Mouse (Mus musculus) intestine, embryonic 15.5 days (tissue): ENCODE data around the gene Ifnar1. TPM values are rescaled to one million over a fixed set of nuclear protein-coding genes. Genes with fewer than 3 reads are reported as not detected.
"Not testable (repeated sequence)": the region's sequence is repeated elsewhere in the genome, so short reads cannot be mapped to it uniquely, and the experiment has no call there.

Experiments
- ATAC-seq: fragments of 200-750 bp; cut with Nextera tagmentation; 2 replicates; pipeline ENCODE4 v1.8.0; 2017; ENCODE audit warnings: moderate TSS enrichment, moderate library complexity
- H3K27ac ChIP-seq: fragments of 300-500 bp; sonication (generic); 2 replicates; pipeline ENCODE4 v1.5.1; 2015; ENCODE audit warnings: mild to moderate bottlenecking, inconsistent platforms
- H3K27me3 ChIP-seq: fragments of 300-500 bp; sonication (generic); replicated peaks from 2 replicates; pipeline ENCODE4 v1.6.1; 2015; ENCODE audit warnings: inconsistent platforms
- H3K36me3 ChIP-seq: fragments of 300-500 bp; sonication (generic); 2 replicates; pipeline ENCODE4 v1.6.1; 2015; ENCODE audit warnings: inconsistent platforms
- H3K4me1 ChIP-seq: fragments of 300-500 bp; sonication (generic); replicated peaks from 2 replicates; pipeline ENCODE4 v1.6.1; 2015; ENCODE audit warnings: inconsistent platforms
- H3K4me2 ChIP-seq: fragments of 300-500 bp; sonication (generic); replicated peaks from 2 replicates; pipeline ENCODE4 v1.6.1; 2015; ENCODE audit warnings: mild to moderate bottlenecking, inconsistent platforms
- H3K4me3 ChIP-seq: fragments of 300-500 bp; sonication (generic); replicated peaks from 2 replicates; pipeline ENCODE4 v1.5.1; 2015; ENCODE audit warnings: inconsistent platforms
- H3K9ac ChIP-seq: fragments of 300-500 bp; sonication (generic); 2 replicates; pipeline ENCODE4 v1.6.1; 2015; ENCODE audit warnings: inconsistent platforms
- H3K9me3 ChIP-seq: fragments of 300-500 bp; sonication (generic); 2 replicates; pipeline ENCODE4 v1.6.1; 2016; ENCODE audit warnings: inconsistent platforms
- WGBS: fragments of 180-500 bp; shearing (Covaris S2); methylation state at CpG from one replicate; pipeline ENCODE4 v1.1.7; 2015; 5-methylcytosine and 5-hydroxymethylcytosine counted together
- polyA plus RNA-seq: library from polyadenylated mRNA; unstranded; fragments of >200 nt; fragmentation: Nextera tagmentation; extraction: Ambion mirVana; gene quantifications from 2 replicates; pipeline ENCODE4 v1.2.1, GENCODE M21; 2015

The Ifnar1 gene
- polyA plus RNA-seq, 1 experiment from 2014 or later, result 40.1 TPM

DNA sequence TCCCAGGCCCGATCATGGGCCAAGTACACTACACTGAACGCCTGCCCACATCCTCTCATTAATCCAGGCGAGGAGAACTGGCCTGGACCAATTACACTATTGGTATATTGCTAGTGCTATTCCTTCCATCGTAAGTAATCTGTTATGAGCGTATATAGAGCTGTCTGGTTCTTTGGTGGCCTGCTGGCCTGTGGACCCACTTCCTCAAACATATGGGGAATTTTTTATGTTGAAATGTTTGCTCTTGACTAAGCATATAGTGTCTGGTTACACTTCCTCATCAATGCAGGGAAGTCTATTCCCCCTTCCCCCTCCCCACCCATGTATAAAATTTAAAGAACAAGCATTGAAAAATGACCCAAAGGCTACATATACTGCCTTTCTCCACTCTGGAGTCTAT is 37.0 kb downstream of the Ifnar1 start:
- peak; percentile 65 for ATAC-seq
- H3K4me2 ChIP-seq, result no peak overlapping the region
- H3K27ac ChIP-seq, result no peak overlapping the region
- 60% methylated on average over 5 of the region's 5 CpGs for WGBS
- no peak overlapping the region for H3K9ac ChIP-seq
- H3K4me3 ChIP-seq, result no peak overlapping the region
- H3K9me3 ChIP-seq, result no peaks in the 10 kb centered on the region
- no peaks in the 10 kb centered on the region for H3K36me3 ChIP-seq
- H3K4me1 ChIP-seq, result no peaks in the 10 kb centered on the region
- no peaks in the 10 kb centered on the region for H3K27me3 ChIP-seq

DNA sequence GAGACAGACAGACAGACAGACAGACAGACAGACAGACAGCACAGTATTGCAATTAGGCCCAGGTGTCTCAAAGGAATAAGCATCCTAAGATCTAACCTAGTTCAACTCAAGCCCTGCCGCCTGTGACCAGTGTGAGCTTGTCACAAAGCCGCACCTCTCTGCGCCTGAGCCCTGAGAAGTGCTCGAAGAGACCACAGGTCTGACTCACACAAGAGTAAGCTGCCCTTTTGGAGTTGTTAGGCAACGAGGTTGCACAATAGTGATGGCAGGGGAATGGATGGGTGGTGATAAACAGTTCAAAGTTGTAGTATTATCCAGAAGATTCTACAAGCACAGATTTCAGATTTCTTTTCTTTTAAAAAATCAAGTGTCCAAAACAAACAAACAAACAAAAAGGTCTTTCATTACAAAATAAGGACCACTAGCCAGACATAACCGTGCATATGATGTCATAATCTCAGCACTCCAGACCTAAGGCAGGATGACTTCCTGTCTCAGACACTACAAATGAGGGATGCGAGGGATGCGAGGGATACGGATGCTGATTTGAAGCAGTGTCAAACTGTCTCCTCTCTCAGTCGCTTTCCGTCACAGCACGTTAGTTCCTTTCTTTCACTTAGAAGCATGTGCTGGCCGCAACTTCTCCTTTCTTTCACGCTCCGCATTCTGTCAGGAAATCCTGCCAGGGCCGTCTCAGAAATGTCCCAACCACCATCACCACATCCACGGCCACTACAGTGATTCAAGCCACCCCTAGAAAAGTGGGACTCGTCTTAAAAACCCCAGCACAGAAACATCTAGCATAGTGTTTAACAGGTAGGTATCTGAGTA is 37.7 kb downstream of the Ifnar1 start:
- ATAC-seq, result peak; percentile 89
- 73% methylated on average over 18 of the region's 18 CpGs for WGBS
- H3K4me2 ChIP-seq, result no peak overlapping the region
- H3K27ac ChIP-seq, result no peak overlapping the region
- H3K9ac ChIP-seq, result no peak overlapping the region
- no peaks in the 10 kb centered on the region for H3K9me3 ChIP-seq
- H3K27me3 ChIP-seq, result no peaks in the 10 kb centered on the region
- H3K4me1 ChIP-seq, result no peaks in the 10 kb centered on the region
- H3K4me3 ChIP-seq, result no peak overlapping the region
- H3K36me3 ChIP-seq, result no peaks in the 10 kb centered on the region

DNA sequence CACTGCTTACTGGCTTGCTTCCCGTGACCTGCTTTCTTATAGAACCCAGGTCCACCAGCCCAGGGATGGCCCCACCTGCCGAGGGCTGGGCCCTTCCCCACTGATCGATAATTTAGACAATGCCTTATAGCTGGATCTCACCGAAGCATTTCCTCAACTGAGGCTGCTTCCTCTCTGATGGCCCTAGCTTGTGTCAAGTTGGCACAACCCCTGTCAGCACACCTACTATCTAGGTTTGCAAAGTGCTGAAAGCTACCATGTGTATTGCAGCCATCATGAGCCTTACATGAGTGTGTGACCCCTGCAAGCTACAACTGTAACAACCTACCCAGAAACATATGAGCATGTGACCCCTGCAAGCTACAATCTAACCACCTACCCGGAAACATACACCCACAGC is 39.2 kb downstream of the Ifnar1 start:
- WGBS, result 84% methylated on average over 5 of the region's 5 CpGs
- H3K27me3 ChIP-seq, result no peaks in the 10 kb centered on the region
- H3K4me3 ChIP-seq, result no peak overlapping the region
- ATAC-seq, result no peak
- no peaks in the 10 kb centered on the region for H3K4me1 ChIP-seq
- no peaks in the 10 kb centered on the region for H3K9me3 ChIP-seq
- H3K4me2 ChIP-seq, result no peak overlapping the region
- H3K27ac ChIP-seq, result no peak overlapping the region
- no peak overlapping the region for H3K9ac ChIP-seq
- no peaks in the 10 kb centered on the region for H3K36me3 ChIP-seq

DNA sequence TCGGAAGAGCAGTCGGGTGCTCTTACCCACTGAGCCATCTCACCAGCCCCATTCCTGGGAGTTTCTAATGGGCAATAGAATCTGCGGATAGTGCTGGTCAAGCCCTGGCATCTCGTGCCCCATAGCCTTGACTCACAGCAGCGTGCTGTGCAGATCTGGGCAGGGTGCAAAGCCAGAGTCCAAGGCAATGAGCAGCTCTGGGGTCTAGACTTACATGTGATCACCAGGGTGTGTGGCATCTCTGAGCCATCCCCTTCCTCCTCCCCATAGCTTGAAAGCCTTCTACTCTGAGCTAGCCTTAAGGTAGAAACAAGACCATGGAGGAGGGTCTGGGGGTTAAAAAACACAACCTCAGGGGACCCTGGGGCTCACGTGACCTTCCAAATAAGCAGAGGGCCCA is 41.2 kb downstream of the Ifnar1 start:
- 98% methylated on average over 6 of the region's 6 CpGs for WGBS
- no peak overlapping the region for H3K9ac ChIP-seq
- H3K4me1 ChIP-seq, result no peaks in the 10 kb centered on the region
- no peak overlapping the region for H3K4me3 ChIP-seq
- H3K9me3 ChIP-seq, result no peaks in the 10 kb centered on the region
- no peaks in the 10 kb centered on the region for H3K27me3 ChIP-seq
- ATAC-seq, result no peak
- no peak overlapping the region for H3K27ac ChIP-seq
- H3K4me2 ChIP-seq, result no peak overlapping the region
- H3K36me3 ChIP-seq, result no peaks in the 10 kb centered on the region

DNA sequence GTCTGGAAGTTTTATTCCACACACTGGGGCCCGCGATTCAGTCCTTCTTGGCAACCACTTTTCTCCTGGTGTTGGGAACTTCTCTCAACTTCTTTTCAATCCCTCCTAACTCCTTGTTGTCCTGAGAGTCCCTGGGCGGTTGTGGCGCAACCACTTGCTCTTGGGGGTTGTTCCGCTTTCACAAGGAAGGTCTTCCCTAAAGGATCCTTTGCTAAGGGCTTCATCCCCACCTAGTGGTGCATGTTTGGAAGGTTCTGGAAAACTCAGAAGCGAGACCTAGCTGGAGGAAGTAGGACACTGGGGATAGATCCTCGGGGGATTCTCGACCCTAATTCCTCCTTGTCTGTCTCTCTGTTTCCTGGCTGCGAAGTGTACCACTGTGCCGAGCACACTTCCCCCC is 42.0 kb downstream of the Ifnar1 start:
- Histone ChIP-seq H3K36me3 (no peaks in the 10 kb centered on the region), H3K4me1 (no peaks in the 10 kb centered on the region), H3K27ac (no peak overlapping the region), H3K4me3 (no peak overlapping the region), H3K9me3 (no peaks in the 10 kb centered on the region), H3K4me2 (no peak overlapping the region), H3K27me3 (no peaks in the 10 kb centered on the region), H3K9ac (no peak overlapping the region)
- ATAC-seq, result no peak
- 71% methylated on average over 10 of the region's 10 CpGs for WGBS

DNA sequence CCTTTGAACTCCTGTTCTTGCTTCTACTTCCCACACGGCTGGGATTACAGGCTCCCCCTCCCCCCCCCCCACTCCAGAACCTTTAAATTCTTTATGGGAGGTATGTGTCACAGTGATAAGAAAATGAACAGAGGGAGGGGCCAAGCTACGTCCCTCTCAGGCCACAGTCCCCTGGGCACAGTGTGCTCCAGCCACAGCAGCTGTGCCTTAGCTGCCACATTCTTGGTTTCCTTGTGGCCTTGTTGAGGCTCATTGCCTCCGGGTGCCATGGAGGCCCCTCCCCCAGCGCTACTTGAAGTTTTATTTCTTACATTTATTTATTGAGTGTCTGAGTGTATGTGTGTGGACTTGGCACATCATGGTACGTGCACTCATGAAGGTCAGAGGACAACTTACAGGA is 42.5 kb downstream of the Ifnar1 start:
- no peak overlapping the region for H3K4me3 ChIP-seq
- H3K4me1 ChIP-seq, result peaks cover 1% of the 10 kb centered on the region; the same call in 1 of the 2 replicates
- H3K9ac ChIP-seq, result no peak overlapping the region
- no peaks in the 10 kb centered on the region for H3K9me3 ChIP-seq
- no peak overlapping the region for H3K4me2 ChIP-seq
- WGBS, result 55% methylated on average over 5 of the region's 5 CpGs
- no peak for ATAC-seq
- no peaks in the 10 kb centered on the region for H3K36me3 ChIP-seq
- H3K27ac ChIP-seq, result no peak overlapping the region
- H3K27me3 ChIP-seq, result no peaks in the 10 kb centered on the region

DNA sequence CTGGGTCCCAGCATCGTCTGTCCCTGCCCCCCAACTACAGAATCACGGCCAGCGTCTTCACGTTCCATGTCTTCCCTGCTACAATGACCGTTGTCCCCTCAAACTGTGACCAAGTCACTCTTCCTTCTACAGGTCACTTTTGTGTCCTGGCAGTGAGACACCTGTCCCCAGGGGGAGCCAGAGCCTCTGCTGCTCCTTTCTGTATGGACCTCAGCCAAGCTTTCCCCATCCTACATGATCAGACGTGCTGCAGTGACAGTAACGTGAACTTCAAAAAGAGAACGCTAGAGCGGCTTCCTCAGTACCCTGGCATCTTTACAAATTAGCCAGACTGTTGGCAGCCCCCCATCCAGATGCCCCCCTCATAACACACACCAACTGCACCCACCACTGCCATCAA is 43.5 kb downstream of the Ifnar1 start:
- H3K4me3 ChIP-seq, result no peak overlapping the region
- ATAC-seq, result no peak
- no peak overlapping the region for H3K27ac ChIP-seq
- peaks cover 4% of the 10 kb centered on the region; the same call in 1 of the 2 replicates for H3K4me1 ChIP-seq
- H3K27me3 ChIP-seq, result no peaks in the 10 kb centered on the region
- H3K4me2 ChIP-seq, result no peak overlapping the region
- H3K9ac ChIP-seq, result no peak overlapping the region
- no peaks in the 10 kb centered on the region for H3K36me3 ChIP-seq
- H3K9me3 ChIP-seq, result no peaks in the 10 kb centered on the region
- WGBS, result 78% methylated on average over 9 of the region's 9 CpGs

DNA sequence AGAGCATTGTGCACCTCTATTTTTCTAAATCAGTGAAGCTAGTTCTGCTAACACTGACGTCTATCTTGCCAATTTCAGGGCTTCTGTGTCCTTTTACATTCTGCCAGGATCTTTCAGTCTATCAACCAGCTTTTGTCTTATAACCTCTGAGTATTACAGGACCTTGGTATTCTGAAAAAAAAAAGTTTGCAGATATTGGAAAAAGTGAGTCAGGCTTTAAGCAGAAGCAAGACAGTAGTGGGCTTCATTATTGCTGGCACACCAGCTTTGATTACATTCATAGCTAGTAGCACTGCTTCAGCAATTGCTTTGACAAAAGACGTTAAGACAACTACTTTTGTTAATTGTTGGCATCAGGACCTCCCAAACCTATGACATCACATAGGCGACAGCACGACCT is 45.8 kb downstream of the Ifnar1 start:
- H3K27ac ChIP-seq, H3K9ac ChIP-seq, H3K4me2 ChIP-seq, H3K4me1 ChIP-seq, H3K9me3 ChIP-seq, H3K36me3 ChIP-seq, H3K27me3 ChIP-seq, ATAC-seq, H3K4me3 ChIP-seq: not testable (repeated sequence)
- WGBS, result 74% methylated on average over 4 of the region's 4 CpGs

DNA sequence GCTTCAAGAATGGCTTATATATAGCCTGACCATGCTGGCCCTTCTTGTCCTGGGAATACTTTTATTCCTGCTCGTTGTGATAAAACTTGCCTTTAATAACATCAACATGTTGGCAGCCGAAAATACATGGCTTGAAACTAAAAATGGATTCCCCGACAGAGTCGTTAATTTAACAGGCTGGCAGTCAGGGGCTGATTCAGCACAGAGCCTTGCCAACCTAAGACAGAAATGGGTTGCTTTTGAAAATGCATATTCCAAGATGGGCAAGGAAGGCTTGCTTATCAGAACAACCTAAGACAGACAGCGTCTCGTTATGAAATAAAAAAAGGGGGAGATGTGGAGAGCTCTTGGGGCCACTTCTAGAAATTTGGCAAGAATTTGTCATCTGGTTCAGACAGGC is 46.8 kb downstream of the Ifnar1 start:
- Histone ChIP-seq H3K27me3 (no peaks in the 10 kb centered on the region), H3K9ac (no peak overlapping the region), H3K27ac (no peak overlapping the region), H3K4me3 (no peak overlapping the region), H3K36me3 (no peaks in the 10 kb centered on the region), H3K4me1 (peaks cover 4% of the 10 kb centered on the region; the same call in 1 of the 2 replicates), H3K9me3 (no peaks in the 10 kb centered on the region), H3K4me2 (no peak overlapping the region)
- ATAC-seq, result peak; percentile 5; the same call in 1 of the 2 replicates
- WGBS, result 67% methylated on average over 6 of the region's 6 CpGs

DNA sequence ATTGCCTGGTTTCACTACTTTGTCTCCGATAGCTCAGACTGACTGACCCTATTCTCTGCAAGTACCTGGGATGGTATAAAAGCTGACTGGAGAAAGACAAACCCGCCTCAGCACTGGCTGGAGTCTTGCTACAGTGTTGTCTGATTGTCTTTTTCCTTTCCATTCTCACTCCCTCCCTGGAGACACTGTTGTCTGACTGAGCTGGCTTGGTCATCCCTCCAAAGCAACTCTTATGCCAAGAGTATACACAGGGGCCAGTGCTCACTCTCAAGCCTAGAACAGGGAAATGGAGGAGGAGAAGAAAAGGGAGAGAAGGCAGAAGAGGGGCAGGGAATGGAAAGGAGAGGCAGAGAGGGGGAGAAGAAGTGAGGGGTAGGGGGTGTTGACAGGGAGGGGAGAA is 47.4 kb downstream of the Ifnar1 start:
- Histone ChIP-seq H3K36me3 (no peaks in the 10 kb centered on the region), H3K4me2 (no peak overlapping the region), H3K27ac (no peak overlapping the region), H3K4me1 (peaks cover 4% of the 10 kb centered on the region; the same call in 1 of the 2 replicates), H3K9me3 (no peaks in the 10 kb centered on the region), H3K4me3 (no peak overlapping the region), H3K9ac (no peak overlapping the region), H3K27me3 (no peaks in the 10 kb centered on the region)
- ATAC-seq, result peak; percentile 73
- WGBS, result 19% methylated on average over 2 of the region's 2 CpGs

DNA sequence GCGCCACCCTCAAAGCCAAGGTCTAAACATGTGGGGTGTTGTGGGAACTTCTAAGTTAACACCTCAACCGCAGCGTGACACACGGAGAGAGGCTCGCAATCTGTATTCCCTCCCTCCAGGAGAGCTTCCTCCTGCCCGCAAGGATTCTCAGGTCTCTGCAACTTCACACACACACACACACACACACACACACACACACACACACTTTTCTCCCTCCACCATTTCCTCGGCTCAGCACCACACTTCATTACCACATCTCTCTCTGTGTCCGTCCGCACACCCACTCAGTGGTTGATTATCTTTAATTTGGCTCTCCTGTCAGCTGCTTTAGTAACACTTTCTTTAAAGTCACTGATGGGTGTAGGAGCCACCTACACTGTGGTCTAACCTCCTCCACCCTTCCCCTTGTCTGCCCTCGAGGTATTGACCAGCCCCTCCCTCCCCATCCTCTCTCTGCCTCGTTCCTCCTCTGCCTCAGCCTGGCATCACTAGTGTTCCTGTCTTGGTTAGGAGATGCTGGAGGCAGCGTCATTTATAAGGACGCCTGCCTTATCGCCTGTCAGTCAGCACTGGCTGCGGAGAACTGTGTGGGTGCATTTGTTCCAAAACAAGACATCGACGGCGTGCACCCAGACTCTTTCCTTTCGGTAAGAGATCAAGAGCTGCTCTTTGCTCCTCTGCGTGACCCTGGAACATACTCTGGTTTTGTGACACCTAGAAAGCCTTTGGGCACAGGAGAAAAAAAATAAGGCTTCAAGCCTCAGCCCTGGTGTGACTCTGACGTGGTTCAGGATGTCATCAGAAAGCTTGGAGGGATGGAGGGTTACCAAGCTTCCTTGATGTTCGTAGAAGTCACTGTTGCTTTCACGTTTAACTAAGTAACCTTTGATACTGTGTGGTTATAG is 48.3 kb downstream of the Ifnar1 start:
- no peak for ATAC-seq

DNA sequence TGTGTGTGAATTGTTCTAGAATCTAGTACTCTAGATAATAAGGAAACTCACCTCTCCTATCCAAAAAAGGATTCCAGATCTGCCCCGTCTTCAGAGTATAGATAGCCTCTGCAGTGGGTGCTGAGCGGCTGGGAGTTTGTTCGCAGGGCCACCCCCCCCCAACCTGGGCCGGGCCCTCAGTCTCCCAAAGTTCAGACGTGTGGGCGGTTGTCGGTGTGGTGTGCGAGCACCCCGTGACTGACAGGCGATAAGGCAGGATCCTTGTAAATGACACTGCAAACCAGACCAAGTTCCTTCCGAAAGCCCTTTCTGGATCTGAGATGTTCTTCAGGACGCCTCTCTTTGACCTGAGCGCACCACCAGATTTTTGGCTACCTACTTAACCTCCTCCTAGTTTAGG is 49.4 kb downstream of the Ifnar1 start:
- no peak overlapping the region for H3K4me2 ChIP-seq
- H3K4me3 ChIP-seq, result no peak overlapping the region
- 52% methylated on average over 13 of the region's 13 CpGs for WGBS
- ATAC-seq, result peak; percentile 65; the same call in 1 of the 2 replicates
- no peak overlapping the region for H3K9ac ChIP-seq
- H3K9me3 ChIP-seq, result no peaks in the 10 kb centered on the region
- H3K27ac ChIP-seq, result no peak overlapping the region
- peaks cover 9% of the 10 kb centered on the region; the same call in 1 of the 2 replicates for H3K4me1 ChIP-seq
- H3K36me3 ChIP-seq, result no peaks in the 10 kb centered on the region
- no peaks in the 10 kb centered on the region for H3K27me3 ChIP-seq

More for the DNA sequence above, 48.3 kb downstream of the Ifnar1 start:
- no peak overlapping the region for H3K4me3 ChIP-seq
- peaks cover 6% of the 10 kb centered on the region; the same call in 1 of the 2 replicates for H3K4me1 ChIP-seq
- H3K9ac ChIP-seq, result no peak overlapping the region
- no peaks in the 10 kb centered on the region for H3K9me3 ChIP-seq
- no peaks in the 10 kb centered on the region for H3K36me3 ChIP-seq
- H3K27ac ChIP-seq, result no peak overlapping the region
- no peak overlapping the region for H3K4me2 ChIP-seq
- no peaks in the 10 kb centered on the region for H3K27me3 ChIP-seq
- WGBS, result 55% methylated on average over 23 of the region's 23 CpGs
